Mouse (Mus musculus) liver, embryonic 14.5 days (tissue): ENCODE measurements at regions not wholly inside any gene's neighbourhood (a gene's known extent, or its start where the extent isn't known, plus 50 kb on each side); places are given as distances from the start of the nearest gene placed in this dataset.
A peak's percentile ranks its signal among the peaks of the same experiment; 100 is the strongest.

ENCODE experiments used
- ATAC-seq: fragments of 200-750 bp; cut with Nextera tagmentation; 2 replicates; pipeline ENCODE4 v1.8.0; 2017; ENCODE audit warnings: moderate number of reproducible peaks, mild to moderate bottlenecking, moderate library complexity; ENCODE audit not compliant: insufficient read depth
- DNase-seq, 3 experiments: peaks; one replicate each; pipeline ENCODE4 v3.0.0-alpha.2; 2012 to 2013; ENCODE audit warnings: low read depth in 3 of 3, low spot score in 3 of 3
- H3K27ac ChIP-seq: fragments of 300-500 bp; sonication (generic); 2 replicates; pipeline ENCODE4 v1.5.1; 2014; ENCODE audit warnings: moderate library complexity, mild to moderate bottlenecking, control low read depth, inconsistent platforms
- H3K27me3 ChIP-seq: fragments of 300-500 bp; sonication (generic); 2 replicates; pipeline ENCODE4 v1.6.1; 2014; ENCODE audit warnings: mild to moderate bottlenecking, low read length, moderate library complexity; ENCODE audit not compliant: control insufficient read depth, insufficient read depth
- H3K36me3 ChIP-seq: fragments of 300-500 bp; sonication (generic); replicated peaks from 2 replicates; pipeline ENCODE4 v1.6.1; 2014; ENCODE audit warnings: low read depth; ENCODE audit not compliant: control insufficient read depth, insufficient read depth
- H3K4me1 ChIP-seq, 2 experiments: fragments of 200-500 bp in 1 of 2; fragments of 300-500 bp in 1 of 2; sonication (generic) in 1 of 2; replicated peaks; 2 replicates each; pipeline ENCODE4 v1.6.1; 2012 to 2014; ENCODE audit warnings: antibody characterized with exemption in 1 of 2, inconsistent platforms in 1 of 2, low read length in 1 of 2; ENCODE audit not compliant: control insufficient read depth in 2 of 2, insufficient read depth in 2 of 2
- H3K4me2 ChIP-seq: fragments of 300-500 bp; sonication (generic); 2 replicates; pipeline ENCODE4 v1.6.1; 2014; ENCODE audit warnings: low read depth, mild to moderate bottlenecking, control low read depth, moderate library complexity
- H3K4me3 ChIP-seq, 2 experiments: fragments of 200-500 bp in 1 of 2; fragments of 300-500 bp in 1 of 2; sonication (generic) in 1 of 2; 2 replicates each; pipeline ENCODE4 v1.5.1; 2012 to 2014; ENCODE audit warnings: low read depth in 2 of 2, low read length in 2 of 2, mild to moderate bottlenecking in 2 of 2, control low read depth in 1 of 2, inconsistent platforms in 1 of 2, moderate library complexity in 1 of 2; ENCODE audit not compliant: insufficient read depth in 1 of 2
- H3K9ac ChIP-seq: fragments of 300-500 bp; sonication (generic); replicated peaks from 2 replicates; pipeline ENCODE4 v1.6.1; 2014; ENCODE audit warnings: mild to moderate bottlenecking, control low read depth, moderate library complexity
- H3K9me3 ChIP-seq: fragments of 300-500 bp; sonication (generic); 2 replicates; pipeline ENCODE4 v1.6.1; 2016; ENCODE audit warnings: low read length, mixed read lengths; ENCODE audit not compliant: control insufficient read depth
- CTCF ChIP-seq: IDR thresholded peaks from 2 replicates; pipeline ENCODE4 v1.5.1; 2016; ENCODE audit warnings: antibody characterized with exemption, low read depth, control low read depth
- EP300 ChIP-seq: IDR thresholded peaks from 2 replicates; pipeline ENCODE4 v1.6.1; 2016; ENCODE audit warnings: antibody characterized with exemption, low read depth
- WGBS: fragments of 180-500 bp; shearing (Covaris S2); extraction: QIAGEN DNeasy Blood & Tissue Kit; methylation state at CpG from one replicate; pipeline ENCODE4 v1.1.7; 2014; ENCODE audit not compliant: insufficient replicate concordance; 5-methylcytosine and 5-hydroxymethylcytosine counted together

DNA sequence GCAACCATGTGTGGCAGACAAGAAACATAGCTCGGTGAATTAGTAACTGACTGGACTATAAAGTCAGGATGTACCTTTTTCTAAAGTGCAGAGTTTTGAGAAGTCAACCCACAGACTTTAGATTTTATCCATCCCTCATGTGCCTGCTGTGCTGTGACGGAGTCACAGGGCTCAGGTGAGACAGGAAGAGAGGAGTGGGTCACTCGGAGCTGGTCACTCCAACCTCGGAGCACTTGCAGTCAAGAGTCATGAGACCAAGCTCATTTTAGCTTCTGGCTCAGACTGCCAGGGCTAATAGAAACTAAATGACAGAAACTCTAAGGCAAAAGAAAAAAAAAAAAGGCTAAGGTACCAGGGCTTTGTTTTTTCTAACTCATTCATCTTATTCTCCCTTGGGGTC is 90.3 kb upstream of the Gm47985 start:
- 57% methylated on average over 4 of the region's 4 CpGs for WGBS
- no peaks in the 10 kb centered on the region for H3K36me3 ChIP-seq
- no peak overlapping the region for H3K27ac ChIP-seq

GRCm38 (mm10) chr1:151095344-151096050 is 86.8 kb upstream of the Gm47985 start:
- H3K9me3 ChIP-seq: peaks cover 3% of the 10 kb centered on the region
- peak; percentile 81 for ATAC-seq
- H3K27ac ChIP-seq: peak overlapping the region; percentile 99
- peak overlapping the region; percentile 7 to 38; a peak in 3 of 4 replicates for H3K4me3 ChIP-seq
- TF ChIP-seq EP300: peak; percentile 64
- TF ChIP-seq CTCF: peak; percentile 14; the same call in 1 of the 2 replicates
- H3K4me2 ChIP-seq: peak overlapping the region; percentile 78
- peaks cover 58 to 62% of the 10 kb centered on the region in 2 experiments for H3K4me1 ChIP-seq
- 23% methylated on average over 10 of the region's 10 CpGs for WGBS
- H3K27me3 ChIP-seq: no peaks in the 10 kb centered on the region
- H3K9ac ChIP-seq: peak overlapping the region; percentile 70
- peak in 1 of 3 experiments; percentile 65 for DNase-seq
- no peaks in the 10 kb centered on the region for H3K36me3 ChIP-seq

More for the DNA sequence above, 90.3 kb upstream of the Gm47985 start:
- Histone ChIP-seq H3K27me3 (no peaks in the 10 kb centered on the region), H3K4me2 (no peak overlapping the region), H3K9ac (no peak overlapping the region), H3K4me3 (no peak overlapping the region), H3K9me3 (no peaks in the 10 kb centered on the region), H3K4me1 (peaks cover 26 to 38% of the 10 kb centered on the region in 2 experiments)
- no peak for ATAC-seq
- no peak for TF ChIP-seq CTCF
- TF ChIP-seq EP300: no peak
- no peak for DNase-seq

GRCm38 (mm10) chr1:151096079-151096478 is 86.3 kb upstream of the Gm47985 start:
- H3K4me2 ChIP-seq: peak overlapping the region; percentile 78
- H3K9me3 ChIP-seq: peaks cover 3% of the 10 kb centered on the region
- no peaks in the 10 kb centered on the region for H3K36me3 ChIP-seq
- H3K9ac ChIP-seq: peak overlapping the region; percentile 70
- peaks cover 64 to 68% of the 10 kb centered on the region in 2 experiments for H3K4me1 ChIP-seq
- DNase-seq (peak; percentile 89 to 94 (median 92)), ATAC-seq (peak; percentile 87)
- H3K4me3 ChIP-seq: peak overlapping the region in 1 of 2 experiments; percentile 38; a peak in 2 of 4 replicates
- 2% methylated on average over 9 of the region's 9 CpGs for WGBS
- H3K27ac ChIP-seq: peak overlapping the region; percentile 99
- TF ChIP-seq CTCF (no peak), EP300 (peak; percentile 99)
- H3K27me3 ChIP-seq: no peaks in the 10 kb centered on the region

- TF ChIP-seq CTCF (no peak), EP300 (no peak)
- ATAC-seq: no peak
- peaks cover 3% of the 10 kb centered on the region for H3K9me3 ChIP-seq
- H3K27me3 ChIP-seq: no peaks in the 10 kb centered on the region
- 48% methylated on average over 1 of the region's 1 CpGs for WGBS
- no peak overlapping the region for H3K4me2 ChIP-seq
- no peak for DNase-seq
- H3K36me3 ChIP-seq: no peaks in the 10 kb centered on the region
- H3K4me1 ChIP-seq: peaks cover 76 to 79% of the 10 kb centered on the region in 2 experiments
- H3K9ac ChIP-seq: peak overlapping the region; percentile 27; the same call in 1 of the 2 replicates
- peak overlapping the region; percentile 86 for H3K27ac ChIP-seq
- no peak overlapping the region for H3K4me3 ChIP-seq
These were observed 84.8 kb upstream of the Gm47985 start for GRCm38 (mm10) chr1:151097506-151097905.

GRCm38 (mm10) chr1:151098763-151099162 is 83.6 kb upstream of the Gm47985 start:
- Histone ChIP-seq H3K9ac (peak overlapping the region; percentile 40; the same call in 1 of the 2 replicates), H3K4me1 (peaks cover 85 to 88% of the 10 kb centered on the region in 2 experiments), H3K27ac (peak overlapping the region; percentile 86), H3K9me3 (peaks cover 3% of the 10 kb centered on the region), H3K4me3 (no peak overlapping the region), H3K4me2 (peak overlapping the region; percentile 22; the same call in 1 of the 2 replicates), H3K36me3 (no peaks in the 10 kb centered on the region), H3K27me3 (no peaks in the 10 kb centered on the region)
- ATAC-seq: peak; percentile 29; the same call in 1 of the 2 replicates
- 34% methylated on average over 1 of the region's 1 CpGs for WGBS
- TF ChIP-seq EP300 (no peak), CTCF (no peak)
- DNase-seq: no peak
